Mouse (Mus musculus) forebrain, embryonic 16.5 days (tissue): Measurements from ENCODE around the gene Olfr153. TPM values are rescaled to one million over a fixed set of nuclear protein-coding genes. Genes with fewer than 3 reads are reported as not detected.
"Not testable (repeated sequence)": the region's sequence is repeated elsewhere in the genome, so short reads cannot be mapped to it uniquely, and the experiment has no call there.

Experiments used
- ATAC-seq: fragments of 200-750 bp; cut with Nextera tagmentation; 2 replicates; pipeline ENCODE4 v1.8.0; 2017; ENCODE audit warnings: mild to moderate bottlenecking, moderate library complexity
- H3K27ac ChIP-seq: fragments of 300-500 bp; sonication (generic); 2 replicates; pipeline ENCODE4 v1.5.1; 2014; ENCODE audit warnings: low read length, control low read depth
- H3K27me3 ChIP-seq: fragments of 300-500 bp; sonication (generic); replicated peaks from 2 replicates; pipeline ENCODE4 v1.6.1; 2014; ENCODE audit warnings: low read length; ENCODE audit not compliant: control insufficient read depth, insufficient read depth
- H3K36me3 ChIP-seq: fragments of 300-500 bp; sonication (generic); 2 replicates; pipeline ENCODE4 v1.6.1; 2014; ENCODE audit not compliant: control insufficient read depth, insufficient read depth
- H3K4me1 ChIP-seq: fragments of 300-500 bp; sonication (generic); replicated peaks from 2 replicates; pipeline ENCODE4 v1.6.1; 2014; ENCODE audit warnings: low read length; ENCODE audit not compliant: control insufficient read depth, insufficient read depth
- H3K4me2 ChIP-seq: fragments of 300-500 bp; sonication (generic); 2 replicates; pipeline ENCODE4 v1.6.1; 2014; ENCODE audit warnings: mild to moderate bottlenecking, low read length, control low read depth
- H3K4me3 ChIP-seq: fragments of 300-500 bp; sonication (generic); replicated peaks from 2 replicates; pipeline ENCODE4 v1.5.1; 2014; ENCODE audit warnings: mild to moderate bottlenecking, low read length, control low read depth
- H3K9ac ChIP-seq: fragments of 300-500 bp; sonication (generic); replicated peaks from 2 replicates; pipeline ENCODE4 v1.6.1; 2014; ENCODE audit warnings: low read depth, low read length, control low read depth
- H3K9me3 ChIP-seq: fragments of 300-500 bp; sonication (generic); 2 replicates; pipeline ENCODE4 v1.6.1; 2016; ENCODE audit warnings: low read length; ENCODE audit not compliant: control insufficient read depth
- WGBS: fragments of 180-500 bp; shearing (Covaris S2); extraction: QIAGEN DNeasy Blood & Tissue Kit; methylation state at CpG from one replicate; pipeline ENCODE4 v1.1.7; 2014; 5-methylcytosine and 5-hydroxymethylcytosine counted together
- polyA plus RNA-seq: library from polyadenylated mRNA; unstranded; fragments of >200 nt; fragmentation: Nextera tagmentation; extraction: Ambion mirVana; gene quantifications from 2 replicates; pipeline ENCODE4 v1.2.1, GENCODE M21; 2015

Gene Olfr153
- not detected in 2 replicates for polyA plus RNA-seq

- no peaks in the 10 kb centered on the region for H3K36me3 ChIP-seq
- no peak within 1 kb of the TSS for H3K9ac ChIP-seq
- no peak for ATAC-seq
- H3K4me2 ChIP-seq: no peak within 1 kb of the TSS
- H3K27ac ChIP-seq: no peak within 1 kb of the TSS
- no peaks in the 10 kb centered on the region for H3K9me3 ChIP-seq
- no peaks in the 10 kb centered on the region for H3K27me3 ChIP-seq
- H3K4me1 ChIP-seq: no peaks in the 10 kb centered on the region
- H3K4me3 ChIP-seq: no peak within 1 kb of the TSS
Observed at GRCm38 (mm10) chr2:87531496-87531895, at the start of gene Olfr153. Gene Olfr153 (plus strand): TSS chr2:87531796.

GRCm38 (mm10) chr2:87482276-87482675 is 49.3 kb upstream of the Olfr153 start:
- no peak for ATAC-seq
- WGBS: 73% methylated on average over 2 of the region's 2 CpGs
- Histone ChIP-seq H3K36me3 (no peaks in the 10 kb centered on the region), H3K4me1 (no peaks in the 10 kb centered on the region), H3K9ac (no peak overlapping the region), H3K4me2 (no peak overlapping the region), H3K9me3 (no peaks in the 10 kb centered on the region), H3K27ac (no peak overlapping the region), H3K4me3 (no peak overlapping the region), H3K27me3 (no peaks in the 10 kb centered on the region)

GRCm38 (mm10) chr2:87496993-87497392 is 34.6 kb upstream of the Olfr153 start, which contains the start of gene Pramel7:
Gene Pramel7 (minus strand): TSS chr2:87497093.
- H3K27ac ChIP-seq, H3K36me3 ChIP-seq, H3K4me1 ChIP-seq, ATAC-seq, H3K9ac ChIP-seq, H3K27me3 ChIP-seq, H3K9me3 ChIP-seq, H3K4me2 ChIP-seq, H3K4me3 ChIP-seq: not testable (repeated sequence)
- 94% methylated on average over 3 of the region's 5 CpGs for WGBS

GRCm38 (mm10) chr2:87506265-87506664 is 25.3 kb upstream of the Olfr153 start, which contains the start of gene Pramel6:
Gene Pramel6 (plus strand): TSS chr2:87506565.
- ATAC-seq: no peak
- Histone ChIP-seq H3K9ac (no peak within 1 kb of the TSS), H3K27ac (no peak within 1 kb of the TSS), H3K4me3 (no peak within 1 kb of the TSS), H3K27me3 (no peaks in the 10 kb centered on the region), H3K4me2 (no peak within 1 kb of the TSS), H3K9me3 (no peaks in the 10 kb centered on the region), H3K4me1 (no peaks in the 10 kb centered on the region), H3K36me3 (no peaks in the 10 kb centered on the region)
- WGBS: 88% methylated on average over 6 of the region's 6 CpGs

- Histone ChIP-seq H3K9me3 (no peaks in the 10 kb centered on the region), H3K4me3 (no peak overlapping the region), H3K9ac (no peak overlapping the region), H3K27me3 (no peaks in the 10 kb centered on the region), H3K36me3 (no peaks in the 10 kb centered on the region), H3K27ac (no peak overlapping the region), H3K4me1 (no peaks in the 10 kb centered on the region), H3K4me2 (no peak overlapping the region)
- ATAC-seq: no peak
- WGBS: 92% methylated on average over 2 of the region's 2 CpGs
Observed at GRCm38 (mm10) chr2:87515046-87515445, 16.6 kb upstream of the Olfr153 start.

GRCm38 (mm10) chr2:87515457-87516060 is 16.0 kb upstream of the Olfr153 start:
- no peak overlapping the region for H3K9ac ChIP-seq
- no peaks in the 10 kb centered on the region for H3K36me3 ChIP-seq
- H3K4me2 ChIP-seq: no peak overlapping the region
- no peak for ATAC-seq
- no peaks in the 10 kb centered on the region for H3K9me3 ChIP-seq
- H3K4me3 ChIP-seq: no peak overlapping the region
- WGBS: 83% methylated on average over 7 of the region's 8 CpGs
- no peaks in the 10 kb centered on the region for H3K27me3 ChIP-seq
- H3K4me1 ChIP-seq: no peaks in the 10 kb centered on the region
- no peak overlapping the region for H3K27ac ChIP-seq

- Histone ChIP-seq H3K27me3 (no peaks in the 10 kb centered on the region), H3K4me1 (no peaks in the 10 kb centered on the region), H3K27ac (no peak overlapping the region), H3K4me3 (no peak overlapping the region), H3K9me3 (no peaks in the 10 kb centered on the region), H3K9ac (no peak overlapping the region), H3K4me2 (no peak overlapping the region), H3K36me3 (no peaks in the 10 kb centered on the region)
- 90% methylated on average over 3 of the region's 3 CpGs for WGBS
- no peak for ATAC-seq
Observed at GRCm38 (mm10) chr2:87516581-87516980, 15.0 kb upstream of the Olfr153 start.

- H3K36me3 ChIP-seq: no peaks in the 10 kb centered on the region
- H3K4me1 ChIP-seq: no peaks in the 10 kb centered on the region
- no peak overlapping the region for H3K27ac ChIP-seq
- no peaks in the 10 kb centered on the region for H3K9me3 ChIP-seq
- H3K4me3 ChIP-seq: no peak overlapping the region
- WGBS: 81% methylated on average over 4 of the region's 4 CpGs
- no peak overlapping the region for H3K4me2 ChIP-seq
- no peak overlapping the region for H3K9ac ChIP-seq
- ATAC-seq: no peak
- no peaks in the 10 kb centered on the region for H3K27me3 ChIP-seq
Observed at GRCm38 (mm10) chr2:87520651-87521050, 10.9 kb upstream of the Olfr153 start.

GRCm38 (mm10) chr2:87525899-87526616 is 5.5 kb upstream of the Olfr153 start:
- 28% methylated on average over 38 of the region's 39 CpGs for WGBS
- not testable (repeated sequence) for H3K4me1 ChIP-seq, H3K27me3 ChIP-seq, H3K36me3 ChIP-seq, H3K9ac ChIP-seq, H3K27ac ChIP-seq, H3K9me3 ChIP-seq
- peak; percentile 71 for ATAC-seq
- Histone ChIP-seq H3K4me2 (peak overlapping the region; percentile 44), H3K4me3 (peak overlapping the region; percentile 35)
